Mouse (Mus musculus) stomach, postnatal 0 days (tissue): ENCODE results near the gene Grm8.

Source experiments
- CTCF ChIP-seq: IDR thresholded peaks from 2 replicates; pipeline ENCODE4 v1.5.1; 2016; ENCODE audit warnings: antibody characterized with exemption, low read depth, mild to moderate bottlenecking, moderate library complexity
- EP300 ChIP-seq: optimal IDR thresholded peaks from 2 replicates; pipeline ENCODE3; 2016; ENCODE audit warnings: antibody characterized with exemption

DNA sequence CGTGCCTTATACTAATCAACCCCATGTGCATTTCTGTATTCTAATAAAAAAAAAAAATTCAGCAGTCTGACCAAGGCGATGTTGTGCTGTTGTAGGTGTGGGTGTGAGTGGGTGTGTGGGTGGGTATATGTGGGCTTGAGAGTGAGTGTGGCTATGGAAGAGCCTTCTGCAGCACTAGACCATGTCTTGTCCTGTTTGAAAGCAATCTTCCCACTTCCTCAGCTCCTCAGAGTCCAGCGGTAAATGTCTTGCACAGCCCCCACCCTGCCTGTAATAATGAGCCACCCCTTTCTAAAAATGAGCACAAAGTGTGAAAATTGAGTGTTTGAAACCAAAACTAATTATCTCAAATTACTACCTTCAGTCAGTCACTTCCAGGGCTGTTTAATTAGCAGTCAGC lies 152.4 kb downstream of the Grm8 start:
- TF ChIP-seq EP300 (no peak), CTCF (no peak)
